Mouse (Mus musculus): ENCODE results near the gene Gm49661.

DNA sequence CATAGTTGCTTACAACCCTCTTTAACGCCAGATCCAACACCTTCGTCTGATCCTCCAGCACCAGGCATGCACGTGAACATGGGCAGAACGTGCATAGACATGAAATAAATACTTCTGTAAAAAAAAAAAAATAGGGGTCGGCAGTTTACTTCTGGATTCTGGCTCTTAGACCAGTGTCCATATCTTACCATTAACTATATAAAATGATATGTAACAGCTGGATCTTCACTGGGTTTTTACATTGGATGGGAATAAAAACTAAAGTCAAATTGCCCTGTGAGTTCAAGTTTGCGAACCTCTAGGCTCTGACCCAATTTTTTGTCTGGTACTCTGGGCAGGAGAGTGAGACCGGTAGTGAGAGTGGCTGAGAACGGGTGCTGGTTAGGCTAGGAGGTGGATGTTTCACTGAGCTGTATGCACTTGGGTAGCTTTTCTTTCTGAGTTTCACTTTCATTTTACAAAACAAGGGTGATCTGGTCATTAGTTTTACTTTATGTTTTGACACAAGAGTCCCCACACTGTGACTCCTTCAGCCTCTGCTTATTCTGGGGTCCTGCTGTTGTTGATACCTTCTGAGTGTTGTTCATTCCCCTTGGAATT lies 5.4 kb upstream of the Gm49661 start:
- no peak for TF ChIP-seq CTCF (conservative IDR thresholded peaks at IDR 0.05; ENCODE audit: insufficient read depth, insufficient read length, low read depth, low read length)
- TF ChIP-seq POLR2A (IDR thresholded peaks at IDR 0.05; ENCODE audit: low read depth, low read length): no peak
